Mouse (Mus musculus) spleen, adult 2 months (tissue): Measurements from ENCODE around the gene Mybbp1a. TPM values are rescaled to one million over a fixed set of nuclear protein-coding genes. Genes with fewer than 3 reads are reported as not detected.

ENCODE experiments used
- DNase-seq, 2 experiments: peaks; one replicate each; pipeline versions ENCODE4 v3.0.0 to v3.0.0-alpha.2; 2012 to 2021; ENCODE audit warnings: low spot score in 2 of 2, low read depth in 1 of 2
- H3K27ac ChIP-seq: fragments of 200-500 bp; 2 replicates; pipeline ENCODE4 v1.5.1; 2012; ENCODE audit warnings: low read length, inconsistent platforms; ENCODE audit not compliant: insufficient read depth
- H3K27me3 ChIP-seq: fragments of 200-500 bp; 2 replicates; pipeline ENCODE4 v1.6.1; 2012; ENCODE audit warnings: mild to moderate bottlenecking, moderate library complexity, low read length, inconsistent platforms; ENCODE audit not compliant: control insufficient read depth, insufficient read depth
- H3K36me3 ChIP-seq: fragments of 200-500 bp; 2 replicates; pipeline ENCODE4 v1.6.1; 2012; ENCODE audit warnings: mild to moderate bottlenecking, low read length, inconsistent platforms; ENCODE audit not compliant: control insufficient read depth, insufficient read depth
- H3K4me1 ChIP-seq: fragments of 200-500 bp; 2 replicates; pipeline ENCODE4 v1.6.1; 2011; ENCODE audit warnings: inconsistent platforms; ENCODE audit not compliant: control insufficient read depth, insufficient read depth, insufficient read length
- H3K4me3 ChIP-seq: fragments of 200-500 bp; 2 replicates; pipeline ENCODE4 v1.5.1; 2011; ENCODE audit warnings: mild to moderate bottlenecking, inconsistent platforms; ENCODE audit not compliant: insufficient read depth, insufficient read length; ENCODE audit errors: extremely low read depth
- CTCF ChIP-seq: fragments of 200-500 bp; IDR thresholded peaks from 2 replicates; pipeline ENCODE4 v1.5.1; 2011; ENCODE audit warnings: mild to moderate bottlenecking, inconsistent platforms; ENCODE audit not compliant: insufficient read depth, insufficient read length, insufficient replicate concordance; ENCODE audit errors: extremely low read depth
- POLR2A ChIP-seq: fragments of 200-500 bp; IDR thresholded peaks from 2 replicates; pipeline ENCODE4 v1.6.1; 2011; ENCODE audit warnings: low read depth, low read length, inconsistent platforms
- WGBS: fragments of 180-500 bp; shearing (Covaris S2); methylation state at CpG from one replicate; pipeline ENCODE4 v1.1.7; 2018; 5-methylcytosine and 5-hydroxymethylcytosine counted together
- polyA plus RNA-seq: library from polyadenylated mRNA; depleted of rRNA; stranded (reverse); fragments of >200 nt; gene quantifications from 2 replicates; pipeline ENCODE4 v1.2.3, GENCODE M21; 2012

Gene Mybbp1a
- polyA plus RNA-seq, 1 experiment, result 48.6 TPM

GRCm38 (mm10) chr11:72477653-72478052 is 36.5 kb downstream of the Mybbp1a start:
- H3K4me3 ChIP-seq, result no peak overlapping the region
- WGBS, result 87% methylated on average over 1 of the region's 1 CpGs
- DNase-seq, result no peak
- peaks cover 2% of the 10 kb centered on the region; the same call in 1 of the 2 replicates for H3K36me3 ChIP-seq
- peaks cover 29% of the 10 kb centered on the region for H3K4me1 ChIP-seq
- no peaks in the 10 kb centered on the region for H3K27me3 ChIP-seq
- no peak overlapping the region for H3K27ac ChIP-seq
- no peak for TF ChIP-seq CTCF
- no peak for TF ChIP-seq POLR2A

GRCm38 (mm10) chr11:72478228-72478627 is 37.1 kb downstream of the Mybbp1a start:
- Histone ChIP-seq H3K4me3 (no peak overlapping the region), H3K27ac (no peak overlapping the region; the same call in 1 of the 2 replicates), H3K36me3 (peaks cover 2% of the 10 kb centered on the region; the same call in 1 of the 2 replicates), H3K4me1 (peaks cover 29% of the 10 kb centered on the region), H3K27me3 (no peaks in the 10 kb centered on the region)
- no peak for DNase-seq
- 53% methylated on average over 6 of the region's 6 CpGs for WGBS
- no peak for TF ChIP-seq CTCF
- TF ChIP-seq POLR2A, result no peak

- WGBS, result 37% methylated on average over 2 of the region's 2 CpGs
- no peak for DNase-seq
- no peak overlapping the region for H3K4me3 ChIP-seq
- no peak for TF ChIP-seq POLR2A
- H3K4me1 ChIP-seq, result peaks cover 29% of the 10 kb centered on the region
- no peaks in the 10 kb centered on the region for H3K36me3 ChIP-seq
- H3K27ac ChIP-seq, result no peak overlapping the region
- H3K27me3 ChIP-seq, result no peaks in the 10 kb centered on the region
Observed at GRCm38 (mm10) chr11:72479499-72479898, 38.3 kb downstream of the Mybbp1a start.

- 57% methylated on average over 5 of the region's 5 CpGs for WGBS
- peaks cover 12% of the 10 kb centered on the region; the same call in 1 of the 2 replicates for H3K4me1 ChIP-seq
Observed at GRCm38 (mm10) chr11:72481313-72481712, 40.2 kb downstream of the Mybbp1a start.

GRCm38 (mm10) chr11:72481952-72482351 is 40.8 kb downstream of the Mybbp1a start:
- no peaks in the 10 kb centered on the region for H3K36me3 ChIP-seq
- no peak overlapping the region for H3K4me3 ChIP-seq
- H3K27ac ChIP-seq, result no peak overlapping the region
- H3K27me3 ChIP-seq, result no peaks in the 10 kb centered on the region
- TF ChIP-seq CTCF (no peak), POLR2A (no peak)
- no peak for DNase-seq
- peaks cover 6% of the 10 kb centered on the region; the same call in 1 of the 2 replicates for H3K4me1 ChIP-seq
- WGBS, result 56% methylated on average over 4 of the region's 4 CpGs

More at GRCm38 (mm10) chr11:72481313-72481712, 40.2 kb downstream of the Mybbp1a start:
- no peaks in the 10 kb centered on the region for H3K36me3 ChIP-seq
- H3K4me3 ChIP-seq, result no peak overlapping the region
- no peak overlapping the region for H3K27ac ChIP-seq
- H3K27me3 ChIP-seq, result no peaks in the 10 kb centered on the region
- TF ChIP-seq CTCF (no peak), POLR2A (no peak)
- no peak for DNase-seq

GRCm38 (mm10) chr11:72484549-72484948 is 43.4 kb downstream of the Mybbp1a start:
- TF ChIP-seq CTCF, result no peak
- no peak for TF ChIP-seq POLR2A
- Histone ChIP-seq H3K27me3 (no peaks in the 10 kb centered on the region; the same call in 1 of the 2 replicates), H3K4me1 (peaks cover 15% of the 10 kb centered on the region), H3K4me3 (no peak overlapping the region), H3K36me3 (no peaks in the 10 kb centered on the region), H3K27ac (no peak overlapping the region)
- 7% methylated on average over 6 of the region's 6 CpGs for WGBS
- DNase-seq, result no peak

GRCm38 (mm10) chr11:72485157-72485556 is 44.0 kb downstream of the Mybbp1a start:
- H3K27me3 ChIP-seq, result no peaks in the 10 kb centered on the region; the same call in 1 of the 2 replicates
- no peak overlapping the region for H3K4me3 ChIP-seq
- no peak overlapping the region for H3K27ac ChIP-seq
- H3K4me1 ChIP-seq, result peaks cover 15% of the 10 kb centered on the region
- H3K36me3 ChIP-seq, result no peaks in the 10 kb centered on the region
- WGBS, result 48% methylated on average over 5 of the region's 5 CpGs
- DNase-seq, result no peak
- no peak for TF ChIP-seq POLR2A
- TF ChIP-seq CTCF, result no peak
